Mouse (Mus musculus) forebrain, postnatal 0 days (tissue): ENCODE measurements around the gene Gtf2ird1. TPM values are rescaled to one million over a fixed set of nuclear protein-coding genes. Genes with fewer than 3 reads are reported as not detected.

Source experiments
- ATAC-seq: fragments of 200-750 bp; cut with Nextera tagmentation; 2 replicates; pipeline ENCODE4 v1.8.0; 2017; ENCODE audit warnings: mild to moderate bottlenecking, moderate library complexity
- DNase-seq: peaks from one replicate; pipeline ENCODE4 v3.0.0-alpha.2; 2015
- H3K27ac ChIP-seq: fragments of 300-500 bp; sonication (generic); 2 replicates; pipeline ENCODE4 v1.5.1; 2014; ENCODE audit warnings: low read depth, mild to moderate bottlenecking, antibody characterized with exemption, low read length, moderate library complexity, mixed read lengths
- H3K27me3 ChIP-seq: fragments of 300-500 bp; sonication (generic); 2 replicates; pipeline ENCODE4 v1.6.1; 2014; ENCODE audit warnings: mild to moderate bottlenecking, low read length, mixed read lengths; ENCODE audit not compliant: insufficient read depth
- H3K36me3 ChIP-seq: fragments of 300-500 bp; sonication (generic); 2 replicates; pipeline ENCODE4 v1.6.1; 2014; ENCODE audit warnings: mild to moderate bottlenecking, moderate library complexity; ENCODE audit not compliant: insufficient read depth
- H3K4me1 ChIP-seq: fragments of 300-500 bp; sonication (generic); 2 replicates; pipeline ENCODE4 v1.6.1; 2014; ENCODE audit warnings: antibody characterized with exemption; ENCODE audit not compliant: insufficient read depth
- H3K4me2 ChIP-seq: fragments of 300-500 bp; sonication (generic); 2 replicates; pipeline ENCODE4 v1.6.1; 2014; ENCODE audit warnings: low read depth, mild to moderate bottlenecking, moderate library complexity
- H3K4me3 ChIP-seq: fragments of 300-500 bp; sonication (generic); 2 replicates; pipeline ENCODE4 v1.5.1; 2014; ENCODE audit warnings: low read depth, low read length, mixed read lengths
- H3K9ac ChIP-seq: fragments of 300-500 bp; sonication (generic); 2 replicates; pipeline ENCODE4 v1.6.1; 2014; ENCODE audit warnings: mild to moderate bottlenecking
- H3K9me3 ChIP-seq: fragments of 300-500 bp; sonication (generic); 2 replicates; pipeline ENCODE4 v1.6.1; 2016; ENCODE audit warnings: low read length
- CTCF ChIP-seq: sonication (generic); IDR thresholded peaks from 2 replicates; pipeline ENCODE4 v1.5.1; 2016; ENCODE audit warnings: antibody characterized with exemption, control low read depth, low read depth
- WGBS: fragments of 180-500 bp; shearing (Covaris S2); extraction: QIAGEN DNeasy Blood & Tissue Kit; methylation state at CpG from one replicate; pipeline ENCODE4 v1.1.7; 2014; 5-methylcytosine and 5-hydroxymethylcytosine counted together
- polyA plus RNA-seq: library from polyadenylated mRNA; unstranded; fragments of >200 nt; fragmentation: Nextera tagmentation; extraction: Ambion mirVana; gene quantifications from 2 replicates; pipeline ENCODE4 v1.2.1, GENCODE M21; 2015
- total RNA-seq: library from RNA; depleted of rRNA; stranded (reverse); fragments of >200 nt; gene quantifications from 2 replicates; pipeline ENCODE4 v1.2.3, GENCODE M21; 2014; rRNA removed

The Gtf2ird1 gene
- total RNA-seq (33.9 and 47.1 TPM in 2 replicates), polyA plus RNA-seq (41.2 and 53.6 TPM in 2 replicates)

- Histone ChIP-seq H3K27ac (peak within 1 kb of the TSS; percentile 90), H3K36me3 (peaks cover 4% of the 10 kb centered on the region; the same call in 1 of the 2 replicates), H3K4me3 (peak within 1 kb of the TSS; percentile 88), H3K4me2 (peak within 1 kb of the TSS; percentile 78), H3K27me3 (no peaks in the 10 kb centered on the region), H3K9me3 (no peaks in the 10 kb centered on the region), H3K4me1 (peaks cover 14% of the 10 kb centered on the region; the same call in 1 of the 2 replicates), H3K9ac (peak within 1 kb of the TSS; percentile 98)
- WGBS: 3% methylated on average over 43 of the region's 44 CpGs
- TF ChIP-seq CTCF: no peak
- peak; percentile 96 for ATAC-seq
- DNase-seq: peak; percentile 88
Measured at GRCm38 (mm10) chr5:134456503-134456962, at the start of gene Gtf2ird1. Gtf2ird1 (minus strand) TSS chr5:134456716.

- no peaks in the 10 kb centered on the region for H3K9me3 ChIP-seq
- ATAC-seq: peak; percentile 82
- no peak for TF ChIP-seq CTCF
- H3K36me3 ChIP-seq: peaks cover 74% of the 10 kb centered on the region
- H3K4me2 ChIP-seq: no peak overlapping the region
- H3K4me1 ChIP-seq: no peaks in the 10 kb centered on the region
- WGBS: 36% methylated on average over 9 of the region's 9 CpGs
- peak; percentile 54 for DNase-seq
- no peak overlapping the region for H3K4me3 ChIP-seq
- peak overlapping the region; percentile 67 for H3K27ac ChIP-seq
- H3K9ac ChIP-seq: no peak overlapping the region
- H3K27me3 ChIP-seq: no peaks in the 10 kb centered on the region
Measured at GRCm38 (mm10) chr5:134505810-134506292, 49.3 kb upstream of the Gtf2ird1 start.

- Histone ChIP-seq H3K4me3 (no peak overlapping the region), H3K9ac (no peak overlapping the region), H3K9me3 (no peaks in the 10 kb centered on the region), H3K4me1 (no peaks in the 10 kb centered on the region), H3K36me3 (peaks cover 61% of the 10 kb centered on the region), H3K27me3 (no peaks in the 10 kb centered on the region), H3K4me2 (no peak overlapping the region), H3K27ac (no peak overlapping the region)
- 95% methylated on average over 18 of the region's 18 CpGs for WGBS
- no peak for ATAC-seq
- DNase-seq: no peak
- TF ChIP-seq CTCF: no peak
Measured at GRCm38 (mm10) chr5:134502591-134502990, 46.1 kb upstream of the Gtf2ird1 start.

- Histone ChIP-seq H3K4me3 (no peak overlapping the region), H3K27me3 (no peaks in the 10 kb centered on the region), H3K9ac (no peak overlapping the region), H3K27ac (no peak overlapping the region), H3K4me2 (no peak overlapping the region), H3K4me1 (no peaks in the 10 kb centered on the region), H3K36me3 (peaks cover 72% of the 10 kb centered on the region), H3K9me3 (no peaks in the 10 kb centered on the region)
- DNase-seq (peak; percentile 55), ATAC-seq (0 out of 2 replicates have a peak, but pooled peaks have one; percentile 28)
- peak; percentile 66 for TF ChIP-seq CTCF
- 86% methylated on average over 9 of the region's 9 CpGs for whole genome bisulfite sequencing
Measured at GRCm38 (mm10) chr5:134501453-134501852, 44.9 kb upstream of the Gtf2ird1 start.

GRCm38 (mm10) chr5:134500681-134501080, 44.2 kb upstream of the Gtf2ird1 start:
- ATAC-seq: no peak

GRCm38 (mm10) chr5:134500062-134500461, 43.5 kb upstream of the Gtf2ird1 start:
- H3K4me3 ChIP-seq: no peak overlapping the region
- no peak overlapping the region for H3K27ac ChIP-seq
- no peak overlapping the region for H3K4me2 ChIP-seq
- no peak; the same call in 1 of the 2 replicates for ATAC-seq
- H3K27me3 ChIP-seq: no peaks in the 10 kb centered on the region
- H3K9ac ChIP-seq: no peak overlapping the region
- peaks cover 79% of the 10 kb centered on the region for H3K36me3 ChIP-seq
- TF ChIP-seq CTCF: peak; percentile 68
- 77% methylated on average over 4 of the region's 4 CpGs for WGBS
- no peaks in the 10 kb centered on the region for H3K9me3 ChIP-seq
- DNase-seq: no peak
- no peaks in the 10 kb centered on the region for H3K4me1 ChIP-seq

More at GRCm38 (mm10) chr5:134500681-134501080, 44.2 kb upstream of the Gtf2ird1 start:
- TF ChIP-seq CTCF: no peak
- Histone ChIP-seq H3K9ac (no peak overlapping the region), H3K4me1 (no peaks in the 10 kb centered on the region), H3K4me3 (no peak overlapping the region), H3K4me2 (no peak overlapping the region), H3K27me3 (no peaks in the 10 kb centered on the region), H3K36me3 (peaks cover 79% of the 10 kb centered on the region), H3K9me3 (no peaks in the 10 kb centered on the region), H3K27ac (no peak overlapping the region)
- 95% methylated on average over 3 of the region's 3 CpGs for WGBS
- no peak for DNase-seq

GRCm38 (mm10) chr5:134497026-134497425, 40.5 kb upstream of the Gtf2ird1 start:
- H3K27ac ChIP-seq: no peak overlapping the region
- H3K4me1 ChIP-seq: no peaks in the 10 kb centered on the region
- WGBS: 90% methylated on average over 5 of the region's 5 CpGs

More at GRCm38 (mm10) chr5:134497026-134497425, 40.5 kb upstream of the Gtf2ird1 start:
- no peaks in the 10 kb centered on the region for H3K9me3 ChIP-seq
- peaks cover 78% of the 10 kb centered on the region for H3K36me3 ChIP-seq
- TF ChIP-seq CTCF: no peak
- no peak overlapping the region for H3K4me3 ChIP-seq
- H3K9ac ChIP-seq: no peak overlapping the region
- H3K27me3 ChIP-seq: no peaks in the 10 kb centered on the region
- ATAC-seq (no peak), DNase-seq (no peak)
- H3K4me2 ChIP-seq: no peak overlapping the region
